Mouse (Mus musculus) limb, embryonic 14.5 days (tissue): Measurements from ENCODE around the gene Golga2. TPM values are rescaled to one million over a fixed set of nuclear protein-coding genes. Genes with fewer than 3 reads are reported as not detected.

Source experiments
- ATAC-seq: fragments of 200-750 bp; cut with Nextera tagmentation; 2 replicates; pipeline ENCODE4 v1.8.0; 2017; ENCODE audit warnings: low read depth, moderate number of reproducible peaks, moderate TSS enrichment; ENCODE audit not compliant: low FRiP score
- DNase-seq: peaks from one replicate; pipeline ENCODE4 v3.0.0-alpha.2; 2015; ENCODE audit warnings: low spot score
- H3K27ac ChIP-seq: fragments of 300-500 bp; sonication (generic); replicated peaks from 2 replicates; pipeline ENCODE4 v1.5.1; 2014; ENCODE audit warnings: low read depth, mild to moderate bottlenecking, low read length, moderate library complexity, mixed read lengths
- H3K27me3 ChIP-seq: fragments of 300-500 bp; sonication (generic); 2 replicates; pipeline ENCODE4 v1.6.1; 2014; ENCODE audit warnings: low read length, mixed read lengths; ENCODE audit not compliant: control insufficient read depth, insufficient read depth
- H3K36me3 ChIP-seq: fragments of 300-500 bp; sonication (generic); 2 replicates; pipeline ENCODE4 v1.6.1; 2014; ENCODE audit warnings: mild to moderate bottlenecking, low read length, moderate library complexity, mixed read lengths; ENCODE audit not compliant: control insufficient read depth, insufficient read depth
- H3K4me1 ChIP-seq: fragments of 300-500 bp; sonication (generic); 2 replicates; pipeline ENCODE4 v1.6.1; 2014; ENCODE audit warnings: antibody characterized with exemption, low read length, mixed read lengths; ENCODE audit not compliant: control insufficient read depth, insufficient read depth
- H3K4me2 ChIP-seq: fragments of 300-500 bp; sonication (generic); replicated peaks from 2 replicates; pipeline ENCODE4 v1.6.1; 2014; ENCODE audit warnings: low read depth, mild to moderate bottlenecking, low read length, moderate library complexity; ENCODE audit not compliant: severe bottlenecking
- H3K4me3 ChIP-seq: fragments of 300-500 bp; sonication (generic); replicated peaks from 2 replicates; pipeline ENCODE4 v1.5.1; 2014; ENCODE audit warnings: low read length
- H3K9ac ChIP-seq: fragments of 300-500 bp; sonication (generic); 2 replicates; pipeline ENCODE4 v1.6.1; 2014; ENCODE audit warnings: mild to moderate bottlenecking, low read depth, low read length, moderate library complexity; ENCODE audit not compliant: severe bottlenecking
- H3K9me3 ChIP-seq: fragments of 300-500 bp; sonication (generic); 2 replicates; pipeline ENCODE4 v1.6.1; 2016; ENCODE audit warnings: low read length; ENCODE audit not compliant: control insufficient read depth
- POLR2A ChIP-seq: fragments of 200-500 bp; IDR thresholded peaks from 2 replicates; pipeline ENCODE4 v1.8.0; 2012; ENCODE audit warnings: inconsistent platforms, mild to moderate bottlenecking, moderate library complexity, borderline replicate concordance; ENCODE audit not compliant: insufficient read depth, insufficient read length; ENCODE audit errors: extremely low read depth
- WGBS: fragments of 180-500 bp; shearing (Covaris S2); extraction: QIAGEN DNeasy Blood & Tissue Kit; methylation state at CpG from one replicate; pipeline ENCODE4 v1.1.7; 2014; 5-methylcytosine and 5-hydroxymethylcytosine counted together
- polyA plus RNA-seq, 2 experiments: library from polyadenylated mRNA; depleted of rRNA in 1 of 2; stranded (reverse) in 1 of 2; unstranded in 1 of 2; fragments of >200 nt; fragmentation: Nextera tagmentation in 1 of 2; extraction: Ambion mirVana in 1 of 2; gene quantifications; 2 replicates each; pipeline versions ENCODE4 v1.2.1 to v1.2.3; 2012 to 2014

Golga2 gene
- polyA plus RNA-seq, 2 experiments, result 32.4 to 63.1 TPM

GRCm38 (mm10) chr2:32314831-32315230, 27.6 kb downstream of the Golga2 start:
- WGBS, result 89% methylated on average over 14 of the region's 14 CpGs
- Histone ChIP-seq H3K4me1 (peaks cover 61% of the 10 kb centered on the region), H3K36me3 (peaks cover 31% of the 10 kb centered on the region), H3K4me2 (no peak overlapping the region), H3K27me3 (no peaks in the 10 kb centered on the region), H3K4me3 (no peak overlapping the region), H3K9me3 (no peaks in the 10 kb centered on the region), H3K9ac (0 out of 2 replicates have a peak overlapping the region, but pooled peaks have one; percentile 4), H3K27ac (peak overlapping the region; percentile 100)
- no peak for DNase-seq
- TF ChIP-seq POLR2A, result no peak
- no peak for ATAC-seq

GRCm38 (mm10) chr2:32315751-32316150, 28.6 kb downstream of the Golga2 start:
- Histone ChIP-seq H3K9me3 (no peaks in the 10 kb centered on the region), H3K4me3 (no peak overlapping the region), H3K9ac (no peak overlapping the region), H3K4me1 (peaks cover 65% of the 10 kb centered on the region), H3K27me3 (no peaks in the 10 kb centered on the region), H3K4me2 (peak overlapping the region; percentile 18), H3K36me3 (peaks cover 28% of the 10 kb centered on the region), H3K27ac (peak overlapping the region; percentile 100)
- TF ChIP-seq POLR2A, result no peak
- no peak for ATAC-seq
- DNase-seq, result peak; percentile 73
- under 1% methylated on average over 8 of the region's 8 CpGs for WGBS

GRCm38 (mm10) chr2:32316887-32317656, 29.9 kb downstream of the Golga2 start:
- Histone ChIP-seq H3K4me2 (peak overlapping the region; percentile 95), H3K4me1 (peaks cover 56% of the 10 kb centered on the region), H3K9me3 (no peaks in the 10 kb centered on the region), H3K4me3 (peak overlapping the region; percentile 56), H3K36me3 (peaks cover 25% of the 10 kb centered on the region), H3K27me3 (no peaks in the 10 kb centered on the region), H3K9ac (0 out of 2 replicates have a peak overlapping the region, but pooled peaks have one; percentile 95), H3K27ac (peak overlapping the region; percentile 100)
- WGBS, result 19% methylated on average over 20 of the region's 20 CpGs
- ATAC-seq (peak; percentile 65), DNase-seq (peak; percentile 93)
- no peak for TF ChIP-seq POLR2A

GRCm38 (mm10) chr2:32317791-32318417, 30.7 kb downstream of the Golga2 start:
- peak; percentile 98 for TF ChIP-seq POLR2A
- ATAC-seq, result peak; percentile 78

GRCm38 (mm10) chr2:32318709-32319585, 31.8 kb downstream of the Golga2 start:
- Histone ChIP-seq H3K9ac (peak overlapping the region; percentile 95), H3K4me3 (peak overlapping the region; percentile 56), H3K4me2 (peak overlapping the region; percentile 95), H3K9me3 (no peaks in the 10 kb centered on the region), H3K36me3 (peaks cover 27% of the 10 kb centered on the region), H3K27ac (peak overlapping the region; percentile 100), H3K4me1 (peaks cover 56% of the 10 kb centered on the region), H3K27me3 (no peaks in the 10 kb centered on the region)
- ATAC-seq (no peak), DNase-seq (peak; percentile 30)
- 43% methylated on average over 14 of the region's 14 CpGs for WGBS
- peak; percentile 57; the same call in 1 of the 2 replicates for TF ChIP-seq POLR2A

More at GRCm38 (mm10) chr2:32317791-32318417, 30.7 kb downstream of the Golga2 start:
- WGBS, result 2% methylated on average over 14 of the region's 19 CpGs
- Histone ChIP-seq H3K9me3 (no peaks in the 10 kb centered on the region), H3K36me3 (peaks cover 24% of the 10 kb centered on the region), H3K9ac (peak overlapping the region; percentile 95), H3K27me3 (no peaks in the 10 kb centered on the region), H3K4me2 (peak overlapping the region; percentile 95), H3K4me1 (peaks cover 56% of the 10 kb centered on the region), H3K27ac (peak overlapping the region; percentile 100), H3K4me3 (peak overlapping the region; percentile 56)
- DNase-seq, result peak; percentile 97
